Mouse (Mus musculus): ENCODE results near the gene Tbl2.

DNA sequence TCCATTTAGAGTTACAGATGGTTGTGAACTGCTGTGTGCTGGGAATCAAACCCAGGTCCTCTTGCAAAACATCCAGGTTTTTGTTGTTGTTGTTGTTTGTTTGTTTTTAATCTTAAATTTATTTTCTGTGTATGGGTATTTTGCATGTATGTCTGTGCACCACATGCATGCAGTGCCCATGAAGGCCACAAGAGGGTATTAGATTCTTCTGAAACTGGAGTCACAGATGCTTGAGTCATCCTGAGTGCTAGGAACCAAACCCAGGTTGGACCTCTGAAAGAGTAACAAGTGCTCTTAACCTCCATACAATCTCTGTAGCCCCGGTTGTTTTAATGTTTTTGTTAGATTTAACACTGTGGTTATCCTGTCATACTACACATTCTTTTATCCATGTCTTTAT, 58.7 kb downstream of the Tbl2 start:
- TF ChIP-seq POLR2A (IDR thresholded peaks at IDR 0.05; ENCODE audit: borderline replicate concordance, insufficient read depth, low read length) (no peak), CTCF (IDR thresholded peaks at IDR 0.05; ENCODE audit: borderline replicate concordance, insufficient read depth, low read depth, low read length) (no peak)
